Mouse (Mus musculus): ENCODE results near the gene Rd3.

DNA sequence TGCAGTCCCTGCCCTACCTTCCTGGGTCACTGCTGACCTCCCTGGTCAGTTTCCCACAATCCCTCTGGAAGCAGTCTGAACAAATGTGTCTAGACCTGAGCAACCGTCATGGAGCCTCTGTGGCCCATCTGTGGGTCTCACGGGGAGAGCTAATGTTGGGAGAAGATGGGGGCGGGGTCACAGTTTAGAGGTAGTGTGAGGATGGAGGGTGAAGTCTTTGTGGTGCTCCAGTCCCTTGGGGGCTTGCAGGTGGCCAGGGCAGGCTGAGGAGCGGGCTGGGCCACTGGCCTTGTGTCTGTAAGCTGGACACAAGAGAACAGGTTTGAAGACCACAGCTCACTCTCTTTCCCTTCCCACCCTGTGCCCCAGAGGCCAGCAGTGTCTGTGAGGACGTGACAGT, 31.4 kb upstream of the Rd3 start:
- TF ChIP-seq CTCF (IDR thresholded peaks at IDR 0.05; ENCODE audit: control insufficient read depth, insufficient read depth, low read length) (no peak), POLR2A (IDR thresholded peaks at IDR 0.05; ENCODE audit: borderline replicate concordance, control insufficient read depth, low read depth, low read length) (no peak)
